Mouse (Mus musculus): Measurements from ENCODE around the gene Tm7sf3.

Gene Tm7sf3

GRCm38 (mm10) chr6:146660591-146660990 lies 18.0 kb upstream of the Tm7sf3 start:
- DNase-seq (ENCODE audit: low read depth, low spot score): peak; percentile 69

DNA sequence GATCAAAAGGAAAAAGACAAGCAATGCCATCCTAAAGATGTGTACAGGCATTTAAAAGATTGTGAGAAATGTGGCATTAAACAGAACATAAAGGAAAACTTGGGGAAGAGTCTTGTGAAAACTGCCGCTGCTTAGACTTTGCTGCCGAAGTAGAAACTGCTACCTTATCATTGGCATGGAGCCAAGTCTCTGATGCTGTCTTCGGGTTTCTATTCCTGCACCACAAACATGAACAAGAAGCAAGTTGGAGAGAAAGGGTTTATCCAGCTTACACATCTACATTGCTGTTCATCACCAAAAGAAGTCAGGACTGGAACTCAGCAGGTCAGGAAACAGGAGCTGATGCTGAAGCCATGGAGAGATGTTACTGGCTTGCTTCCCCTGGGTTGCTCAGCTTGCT lies 10.6 kb upstream of the Tm7sf3 start:
- DNase-seq (ENCODE audit: low read depth, low spot score): no peak

GRCm38 (mm10) chr6:146651431-146651830 lies 8.8 kb upstream of the Tm7sf3 start:
- no peak for DNase-seq (ENCODE audit: low read depth, low spot score)

GRCm38 (mm10) chr6:146650013-146650412 lies 7.4 kb upstream of the Tm7sf3 start:
- DNase-seq (ENCODE audit: low read depth, low spot score): no peak

DNA sequence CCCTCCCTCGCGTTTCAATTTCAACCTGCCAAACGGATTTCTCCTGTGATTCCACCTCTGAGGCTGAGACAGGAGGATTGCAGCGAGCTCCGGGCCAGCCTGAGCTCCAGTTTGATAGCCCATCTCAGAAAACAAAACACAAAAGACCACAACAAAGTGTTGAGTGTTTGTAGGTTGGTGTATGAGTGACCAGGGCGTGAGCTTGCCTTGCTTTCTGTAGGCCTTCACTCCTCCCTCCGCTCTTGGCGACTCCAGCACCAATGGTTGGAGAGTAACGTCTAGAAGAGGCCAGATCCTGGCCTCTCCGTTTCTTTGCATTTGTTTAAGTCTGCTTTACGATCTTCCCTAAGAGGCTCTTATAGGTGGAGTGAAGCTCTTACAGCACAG lies 553 bp upstream of the Tm7sf3 start:
- DNase-seq (ENCODE audit: low read depth, low spot score): peak; percentile 67

DNA sequence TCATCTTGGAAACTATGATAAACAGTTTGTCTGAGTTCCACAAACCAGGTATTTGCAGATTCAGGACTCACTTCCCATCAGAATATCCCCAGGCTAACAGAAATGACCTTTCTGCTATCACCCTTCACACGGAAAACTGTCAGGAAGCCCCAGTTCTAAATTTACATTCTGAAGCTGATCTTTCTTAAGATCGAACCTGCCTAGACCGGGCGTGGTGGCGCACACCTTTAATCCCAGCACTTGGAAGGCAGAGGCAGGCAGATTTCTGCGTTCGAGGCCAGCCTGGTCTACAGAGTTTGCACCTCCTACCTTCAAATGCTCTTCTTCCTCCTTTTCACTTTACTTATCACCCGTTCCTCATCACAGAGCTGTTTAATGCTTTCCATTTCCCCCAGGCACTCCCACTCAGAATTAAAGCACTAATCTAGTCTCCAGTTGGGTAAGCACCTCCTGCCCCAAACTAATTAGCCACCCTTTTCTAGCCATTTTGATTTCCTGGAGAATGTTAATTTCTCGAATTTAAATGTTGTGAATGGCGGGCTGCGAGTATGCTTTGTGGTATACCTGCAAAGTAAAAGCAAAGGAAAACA lies 908 bp downstream of the Tm7sf3 start:
- no peak for DNase-seq (ENCODE audit: low read depth, low spot score)

DNA sequence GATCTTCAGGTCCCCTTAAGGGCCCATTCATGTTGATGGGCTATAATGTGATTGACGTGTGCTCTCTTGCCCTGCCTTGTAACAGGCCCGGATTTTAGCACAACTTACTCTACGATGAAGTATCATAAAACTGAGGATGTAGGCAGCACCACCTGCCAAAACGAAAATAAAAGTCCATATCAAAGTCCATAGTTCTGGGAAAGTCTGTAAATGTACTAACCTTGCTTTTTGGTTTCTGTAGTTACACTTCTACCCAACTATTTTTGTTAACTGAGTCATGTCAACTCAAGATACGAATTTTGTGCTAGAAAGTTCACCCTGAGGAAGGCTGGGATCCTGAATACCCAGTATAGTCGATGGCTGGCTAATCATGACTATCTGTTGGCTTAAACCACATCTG lies 1.6 kb downstream of the Tm7sf3 start:
- DNase-seq (ENCODE audit: low read depth, low spot score): no peak

DNA sequence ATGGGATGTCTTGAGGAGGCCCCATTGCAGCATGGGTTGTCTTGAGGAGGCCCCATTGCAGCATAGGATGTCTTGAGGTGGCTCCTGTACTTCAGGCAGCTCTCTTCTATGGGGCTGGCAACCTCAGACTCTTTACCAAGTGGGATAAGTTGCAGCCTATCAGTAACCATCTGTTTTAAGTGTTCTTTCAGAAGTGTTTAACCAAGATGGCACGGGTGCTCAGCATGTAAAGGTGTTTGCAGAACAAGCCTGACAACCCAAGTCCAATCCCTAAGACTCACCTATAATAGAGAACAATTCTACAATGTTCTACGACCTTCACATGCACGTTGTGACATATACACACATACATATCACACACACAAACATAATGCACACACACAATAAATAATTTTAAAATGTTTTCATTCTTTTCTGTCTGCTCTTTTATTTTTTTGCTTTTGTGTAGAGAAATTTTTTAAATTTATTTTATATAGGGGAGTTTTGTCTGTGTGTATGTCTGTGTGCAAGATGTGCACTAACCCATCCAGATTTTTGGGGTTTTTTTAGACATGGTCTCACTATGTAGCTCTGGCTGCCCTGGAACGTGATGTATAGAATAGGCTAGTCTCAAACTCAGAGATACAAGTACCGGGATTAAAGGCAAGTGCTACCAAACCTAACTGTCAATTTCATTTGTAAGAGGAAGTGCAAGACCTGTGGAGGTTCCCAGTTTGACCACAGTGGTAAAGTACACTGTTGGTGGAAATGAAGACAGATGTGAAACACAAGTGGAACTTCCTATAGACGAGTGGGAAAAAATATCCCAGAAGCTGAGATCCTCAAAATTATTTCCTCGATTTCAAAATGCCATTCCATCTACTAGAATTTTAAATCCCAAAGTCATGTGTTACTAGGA lies 2.3 kb downstream of the Tm7sf3 start:
- no peak for DNase-seq (ENCODE audit: low read depth, low spot score)

DNA sequence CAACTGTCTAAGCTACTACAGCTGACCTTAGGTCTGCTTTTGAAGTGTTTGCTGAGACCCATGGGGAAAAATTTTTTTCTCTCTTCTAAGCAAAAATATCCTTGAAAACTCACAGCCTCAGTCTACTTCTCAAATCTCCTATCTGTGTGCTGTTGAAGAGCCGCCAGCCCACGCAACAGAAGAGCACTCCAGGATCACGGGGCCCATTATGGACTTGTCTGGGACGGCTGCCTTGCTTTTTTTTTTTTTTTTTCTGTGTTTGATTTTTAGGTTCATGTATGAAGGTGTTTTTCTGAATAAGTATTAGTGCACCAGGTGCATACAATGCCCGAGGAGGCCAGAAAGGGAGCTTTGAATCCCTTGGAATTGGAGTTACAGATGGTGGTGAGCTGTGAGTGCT lies 6.1 kb downstream of the Tm7sf3 start:
- DNase-seq (ENCODE audit: low read depth, low spot score): no peak

DNA sequence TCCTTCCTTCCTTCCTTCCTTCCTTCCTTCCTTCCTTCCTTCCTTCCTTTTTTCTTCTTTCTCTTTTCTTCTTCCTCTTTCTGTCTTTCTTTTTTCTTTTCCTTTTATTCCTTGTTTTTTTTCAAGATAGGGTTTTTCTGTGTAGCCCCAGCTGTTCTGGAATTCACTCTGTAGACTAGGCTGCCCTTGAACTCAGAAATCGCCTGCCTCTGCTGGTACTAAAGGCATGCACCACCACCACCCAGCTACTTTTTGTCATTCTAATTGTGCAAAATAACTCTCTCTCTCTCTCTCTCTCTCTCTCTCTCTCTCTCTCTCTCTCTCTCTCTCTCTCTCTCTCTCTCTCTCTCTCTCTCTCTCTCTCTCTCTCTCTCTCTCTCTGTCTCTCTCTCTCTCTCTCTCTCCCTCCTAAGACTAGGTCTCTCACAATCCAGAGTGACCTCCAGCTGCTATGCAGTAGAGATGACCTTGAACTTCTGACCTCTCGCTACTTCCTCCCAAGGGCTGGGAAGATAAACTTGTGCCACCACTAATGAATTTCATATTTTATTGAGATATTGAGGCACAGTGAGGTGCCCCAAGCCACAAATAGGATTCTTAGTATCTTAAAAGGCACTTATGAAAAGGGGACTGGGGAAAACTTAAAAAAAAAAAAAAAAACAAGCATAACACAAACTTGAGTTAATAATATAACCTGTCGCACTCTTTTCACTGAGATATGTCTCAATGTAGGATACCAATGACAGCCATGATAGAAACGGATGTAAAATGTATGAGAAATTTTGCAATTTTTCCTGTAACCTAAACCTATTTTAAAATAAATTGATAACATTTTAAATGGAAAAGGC lies 7.6 kb downstream of the Tm7sf3 start:
- DNase-seq (ENCODE audit: low read depth, low spot score): peak; percentile 40

GRCm38 (mm10) chr6:146634015-146634722 lies 8.5 kb downstream of the Tm7sf3 start:
- DNase-seq (ENCODE audit: low read depth, low spot score): peak; percentile 71

GRCm38 (mm10) chr6:146633629-146634014 lies 9.0 kb downstream of the Tm7sf3 start:
- peak; percentile 58 for DNase-seq (ENCODE audit: low read depth, low spot score)

- no peak for DNase-seq (ENCODE audit: low read depth, low spot score)
Observed at GRCm38 (mm10) chr6:146633097-146633496, 9.5 kb downstream of the Tm7sf3 start.

DNA sequence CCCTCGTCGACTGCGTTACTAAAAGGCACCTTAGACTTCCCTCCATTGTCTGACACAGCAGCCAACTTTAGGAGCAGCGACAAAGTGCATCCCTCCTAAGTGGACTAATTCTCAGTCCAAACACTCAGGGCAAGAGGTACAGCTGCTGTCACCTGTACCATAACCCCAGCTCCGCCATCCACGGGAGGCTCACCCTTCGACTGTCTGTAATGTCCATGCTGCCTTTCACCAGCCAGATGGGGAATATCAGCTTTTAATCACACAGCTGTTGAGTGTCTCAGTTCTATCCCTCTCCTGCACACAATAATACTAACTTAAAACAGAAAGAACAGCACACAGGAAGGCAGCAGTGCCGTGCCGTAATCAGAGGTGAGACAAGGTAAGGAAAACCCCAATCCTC lies 10.2 kb downstream of the Tm7sf3 start:
- no peak for DNase-seq (ENCODE audit: low read depth, low spot score)

DNA sequence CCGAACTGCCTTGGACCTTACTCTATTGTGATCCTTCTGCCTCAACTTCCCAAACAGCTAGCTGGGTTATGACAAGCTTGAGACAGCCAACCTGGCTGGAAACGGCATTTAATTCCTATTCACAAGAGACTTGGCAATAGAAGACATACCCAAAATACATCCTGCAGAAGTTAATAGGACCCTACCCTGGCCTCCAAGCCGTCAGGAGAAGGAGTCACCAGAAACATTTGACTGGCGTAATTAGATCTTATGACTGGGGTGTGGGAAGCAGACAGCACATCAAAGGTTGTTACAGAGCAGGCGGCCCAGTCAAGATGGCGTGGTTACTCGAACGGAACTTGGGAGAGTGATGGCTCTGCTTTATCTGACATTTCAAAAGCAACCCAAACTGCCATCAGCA lies 10.8 kb downstream of the Tm7sf3 start:
- DNase-seq (ENCODE audit: low read depth, low spot score): no peak

- peak; percentile 73 for DNase-seq (ENCODE audit: low read depth, low spot score)
Observed at GRCm38 (mm10) chr6:146630961-146631360, 11.7 kb downstream of the Tm7sf3 start.

DNA sequence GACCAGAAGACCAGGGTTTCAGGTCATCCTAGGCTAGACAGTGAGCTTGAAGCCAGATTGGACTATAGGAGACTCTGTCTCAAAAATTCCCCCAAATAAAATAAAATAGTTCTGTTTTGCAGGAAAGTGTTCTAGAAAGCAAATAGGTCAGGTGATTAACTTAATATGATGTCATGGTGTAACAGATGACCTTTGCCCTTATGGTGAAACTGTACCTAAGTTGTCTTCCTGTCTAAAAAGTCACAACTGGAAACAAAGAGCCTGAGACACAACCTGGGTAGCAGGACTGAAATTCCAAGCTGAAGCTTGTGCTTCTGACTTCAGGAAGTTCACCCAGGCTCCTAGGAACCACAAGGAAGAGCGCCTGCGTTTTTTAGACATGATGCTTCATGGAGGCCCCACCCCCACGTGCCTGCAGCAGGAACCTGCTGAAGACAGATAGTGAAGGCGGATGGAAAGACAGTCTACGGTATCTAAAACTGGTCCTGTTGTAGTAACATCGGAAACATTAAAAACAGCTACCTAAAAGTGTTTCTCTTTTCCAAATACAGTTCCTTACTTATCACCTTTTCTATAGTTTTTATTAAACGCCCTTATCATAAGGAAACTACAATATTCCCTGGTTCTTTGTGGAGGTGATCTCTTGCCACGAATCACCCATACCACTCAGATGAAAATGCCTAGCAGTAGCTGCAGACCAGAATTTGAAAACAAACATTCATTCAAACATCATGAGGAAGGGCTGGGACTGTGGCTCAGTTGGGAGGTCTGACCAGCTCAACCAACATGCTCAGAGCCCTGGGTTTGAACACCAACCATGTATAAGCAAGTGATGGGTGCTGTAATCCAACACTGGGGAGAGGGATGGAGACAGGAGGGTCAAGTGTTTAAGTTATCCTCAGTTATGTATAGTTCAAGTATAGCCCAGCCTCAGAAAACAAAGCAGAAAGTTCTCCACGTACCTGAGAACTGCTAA lies 12.6 kb downstream of the Tm7sf3 start:
- no peak for DNase-seq (ENCODE audit: low read depth, low spot score)

- DNase-seq (ENCODE audit: low read depth, low spot score): no peak
Observed at GRCm38 (mm10) chr6:146628123-146628522, 14.5 kb downstream of the Tm7sf3 start.

GRCm38 (mm10) chr6:146616670-146617069 lies 26.0 kb downstream of the Tm7sf3 start:
- DNase-seq (ENCODE audit: low read depth, low spot score): peak; percentile 73

DNA sequence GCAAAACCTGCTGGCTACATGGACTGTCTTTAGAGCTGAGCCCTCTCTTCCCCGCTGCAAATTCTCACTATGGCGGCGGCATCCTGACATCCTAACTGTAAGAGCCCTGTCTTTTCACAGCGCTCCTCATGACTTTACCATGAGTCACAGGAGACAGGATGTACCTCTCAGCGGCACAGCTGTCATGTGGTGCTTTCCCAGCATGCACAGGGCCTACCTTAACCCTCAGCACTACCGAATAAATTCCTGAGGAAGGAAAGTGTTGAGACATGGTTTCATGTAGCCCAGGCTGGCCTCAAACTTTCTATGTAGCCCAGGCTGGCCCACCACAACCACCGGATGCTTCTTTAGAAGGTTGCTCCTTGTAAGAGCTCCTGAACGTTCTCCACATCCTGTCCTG lies 26.7 kb downstream of the Tm7sf3 start:
- peak; percentile 48 for DNase-seq (ENCODE audit: low read depth, low spot score)

Data from 3T3-L1 (cell line).